Mouse (Mus musculus): ENCODE results near the gene Cox17.
A peak's percentile ranks its signal among the peaks of the same experiment; 100 is the strongest.

Cox17 gene

GRCm38 (mm10) chr16:38370633-38371374 lies 24.0 kb downstream of the Cox17 start:
- no peak for DNase-seq (ENCODE audit: low spot score in 2 of 2)

- DNase-seq (ENCODE audit: low spot score in 2 of 2): no peak
Observed at GRCm38 (mm10) chr16:38371705-38372296, 25.0 kb downstream of the Cox17 start.

GRCm38 (mm10) chr16:38372876-38373275 lies 26.1 kb downstream of the Cox17 start:
- DNase-seq (ENCODE audit: low spot score in 2 of 2): no peak

GRCm38 (mm10) chr16:38373439-38373838 lies 26.6 kb downstream of the Cox17 start:
- no peak for DNase-seq (ENCODE audit: low spot score in 2 of 2)

GRCm38 (mm10) chr16:38373941-38374340 lies 27.1 kb downstream of the Cox17 start:
- DNase-seq (ENCODE audit: low spot score in 2 of 2): no peak

GRCm38 (mm10) chr16:38374379-38375140 lies 27.8 kb downstream of the Cox17 start:
- DNase-seq (ENCODE audit: low spot score in 2 of 2): no peak

- no peak for DNase-seq (ENCODE audit: low spot score in 2 of 2)
Observed at GRCm38 (mm10) chr16:38375182-38375581, 28.4 kb downstream of the Cox17 start.

- DNase-seq (ENCODE audit: low spot score in 2 of 2): peak; percentile 66 to 72
Observed at GRCm38 (mm10) chr16:38376163-38376840, 29.5 kb downstream of the Cox17 start.

- no peak for DNase-seq (ENCODE audit: low spot score in 2 of 2)
Observed at GRCm38 (mm10) chr16:38376841-38377249, 30.1 kb downstream of the Cox17 start.

GRCm38 (mm10) chr16:38377546-38377945 lies 30.8 kb downstream of the Cox17 start:
- DNase-seq (ENCODE audit: low spot score in 2 of 2): no peak

- no peak for DNase-seq (ENCODE audit: low spot score in 2 of 2)
Observed at GRCm38 (mm10) chr16:38378591-38378990, 31.8 kb downstream of the Cox17 start.

GRCm38 (mm10) chr16:38379088-38379487 lies 32.3 kb downstream of the Cox17 start:
- no peak for DNase-seq (ENCODE audit: low spot score in 2 of 2)

- no peak for DNase-seq (ENCODE audit: low spot score in 2 of 2)
Observed at GRCm38 (mm10) chr16:38379493-38379892, 32.7 kb downstream of the Cox17 start.

- no peak for DNase-seq (ENCODE audit: low spot score in 2 of 2)
Observed at GRCm38 (mm10) chr16:38379926-38380325, 33.1 kb downstream of the Cox17 start.

- no peak for DNase-seq (ENCODE audit: low spot score in 2 of 2)
Observed at GRCm38 (mm10) chr16:38383683-38384082, 36.9 kb downstream of the Cox17 start.

- no peak for DNase-seq (ENCODE audit: low spot score in 2 of 2)
Observed at GRCm38 (mm10) chr16:38385184-38385634, 38.4 kb downstream of the Cox17 start.

- no peak for DNase-seq (ENCODE audit: low spot score in 2 of 2)
Observed at GRCm38 (mm10) chr16:38385700-38386099, 38.9 kb downstream of the Cox17 start.

GRCm38 (mm10) chr16:38387389-38387788 lies 40.6 kb downstream of the Cox17 start:
- DNase-seq (ENCODE audit: low spot score in 2 of 2): no peak

- no peak for DNase-seq (ENCODE audit: low spot score in 2 of 2)
Observed at GRCm38 (mm10) chr16:38388757-38389156, 42.0 kb downstream of the Cox17 start.

- DNase-seq (ENCODE audit: low spot score in 2 of 2): no peak
Observed at GRCm38 (mm10) chr16:38389284-38389893, 42.6 kb downstream of the Cox17 start.

- DNase-seq (ENCODE audit: low spot score in 2 of 2): no peak
Observed at GRCm38 (mm10) chr16:38390322-38390721, 43.5 kb downstream of the Cox17 start.
